Mouse (Mus musculus) spleen, adult 2 months (tissue): ENCODE results near the gene Ambra1.

ENCODE experiments used
- CTCF ChIP-seq: fragments of 200-500 bp; IDR thresholded peaks from 2 replicates; pipeline ENCODE4 v1.5.1; 2011; ENCODE audit warnings: mild to moderate bottlenecking, inconsistent platforms; ENCODE audit not compliant: insufficient read depth, insufficient read length, insufficient replicate concordance; ENCODE audit errors: extremely low read depth
- POLR2A ChIP-seq: fragments of 200-500 bp; IDR thresholded peaks from 2 replicates; pipeline ENCODE4 v1.6.1; 2011; ENCODE audit warnings: low read depth, low read length, inconsistent platforms

- TF ChIP-seq CTCF, result no peak
- TF ChIP-seq POLR2A, result no peak
These were observed 11.7 kb upstream of the Ambra1 start for GRCm38 (mm10) chr2:91718276-91718675.
